Mouse (Mus musculus) regulatory T cell (primary cell): ENCODE measurements at regions not wholly inside any gene's neighbourhood (a gene's known extent, or its start where the extent isn't known, plus 50 kb on each side); places are given as distances from the start of the nearest gene placed in this dataset.

Experiments
- in situ Hi-C: fragments of 300-600 bp; cut with MboI, MseI; formaldehyde crosslinking; loops from one replicate; pipeline ENCODE4 v1.15.1; 2025; ENCODE audit warnings: high pct_unique_total_duplicates

GRCm38 (mm10) chr4:105390378-105390777 is 233.2 kb downstream of the Plpp3 start:
- in situ Hi-C loops = no loop called here

- in situ Hi-C loops = no loop called here
Observed at GRCm38 (mm10) chr4:105394366-105394765, 237.2 kb downstream of the Plpp3 start.

- in situ Hi-C loops = no loop called here
Observed at GRCm38 (mm10) chr4:105397451-105397850, 240.3 kb downstream of the Plpp3 start.

- in situ Hi-C loops = loop anchor here (10.0 kb wide), 1 partner anchor 1387 kb away; no protein-coding TSS in a partner anchor
Observed at GRCm38 (mm10) chr4:105402021-105402420, 244.9 kb downstream of the Plpp3 start.

- in situ Hi-C loops = loop anchor here (10.0 kb wide), 1 partner anchor 1388 kb away; no protein-coding TSS in a partner anchor
Observed at GRCm38 (mm10) chr4:105403169-105403568, 246.0 kb downstream of the Plpp3 start.

GRCm38 (mm10) chr4:105403686-105404085 is 246.5 kb downstream of the Plpp3 start:
- in situ Hi-C loops = loop anchor here (10.0 kb wide), 1 partner anchor 1389 kb away; no protein-coding TSS in a partner anchor

- in situ Hi-C loops = loop anchor here (10.0 kb wide), 1 partner anchor 1391 kb away; no protein-coding TSS in a partner anchor
Observed at GRCm38 (mm10) chr4:105405728-105406127, 248.6 kb downstream of the Plpp3 start.

GRCm38 (mm10) chr4:105406786-105407464 is 249.8 kb downstream of the Plpp3 start:
- in situ Hi-C loops = loop anchor here (10.0 kb wide), 1 partner anchor 1392 kb away; no protein-coding TSS in a partner anchor

- in situ Hi-C loops = loop anchor here (10.0 kb wide), 1 partner anchor 1394 kb away; no protein-coding TSS in a partner anchor
Observed at GRCm38 (mm10) chr4:105408896-105409295, 251.7 kb downstream of the Plpp3 start.

- in situ Hi-C loops = no loop called here
Observed at GRCm38 (mm10) chr4:105417166-105417565, 260.0 kb downstream of the Plpp3 start.

GRCm38 (mm10) chr4:105422466-105422865 is 265.3 kb downstream of the Plpp3 start:
- in situ Hi-C loops = loop anchor here (10.0 kb wide), 1 partner anchor 1092 kb away; no protein-coding TSS in a partner anchor

GRCm38 (mm10) chr4:105423727-105424201 is 266.6 kb downstream of the Plpp3 start:
- in situ Hi-C loops = loop anchor here (10.0 kb wide), 1 partner anchor 1091 kb away; no protein-coding TSS in a partner anchor

- in situ Hi-C loops = loop anchor here (10.0 kb wide), 1 partner anchor 1090 kb away; no protein-coding TSS in a partner anchor
Observed at GRCm38 (mm10) chr4:105425086-105425485, 267.9 kb downstream of the Plpp3 start.

- in situ Hi-C loops = loop anchor here (10.0 kb wide), 1 partner anchor 1087 kb away; no protein-coding TSS in a partner anchor
Observed at GRCm38 (mm10) chr4:105427581-105427980, 270.4 kb downstream of the Plpp3 start.

- in situ Hi-C loops = loop anchor here (10.0 kb wide), 1 partner anchor 1085 kb away; no protein-coding TSS in a partner anchor
Observed at GRCm38 (mm10) chr4:105429381-105430100, 272.4 kb downstream of the Plpp3 start.

GRCm38 (mm10) chr4:105432461-105432860 is 275.3 kb downstream of the Plpp3 start:
- in situ Hi-C loops = no loop called here

- in situ Hi-C loops = no loop called here
Observed at GRCm38 (mm10) chr4:105437141-105437540, 280.0 kb downstream of the Plpp3 start.

GRCm38 (mm10) chr4:105449046-105449860 is 292.1 kb downstream of the Plpp3 start:
- in situ Hi-C loops = no loop called here

- in situ Hi-C loops = no loop called here
Observed at GRCm38 (mm10) chr4:105450881-105451280, 293.7 kb downstream of the Plpp3 start.

GRCm38 (mm10) chr4:105451871-105452270 is 294.7 kb downstream of the Plpp3 start:
- in situ Hi-C loops = no loop called here

- in situ Hi-C loops = no loop called here
Observed at GRCm38 (mm10) chr4:105456955-105457621, 299.9 kb downstream of the Plpp3 start.
